Mouse (Mus musculus): Measurements from ENCODE around the gene Nr2c2ap.

The Nr2c2ap gene

DNA sequence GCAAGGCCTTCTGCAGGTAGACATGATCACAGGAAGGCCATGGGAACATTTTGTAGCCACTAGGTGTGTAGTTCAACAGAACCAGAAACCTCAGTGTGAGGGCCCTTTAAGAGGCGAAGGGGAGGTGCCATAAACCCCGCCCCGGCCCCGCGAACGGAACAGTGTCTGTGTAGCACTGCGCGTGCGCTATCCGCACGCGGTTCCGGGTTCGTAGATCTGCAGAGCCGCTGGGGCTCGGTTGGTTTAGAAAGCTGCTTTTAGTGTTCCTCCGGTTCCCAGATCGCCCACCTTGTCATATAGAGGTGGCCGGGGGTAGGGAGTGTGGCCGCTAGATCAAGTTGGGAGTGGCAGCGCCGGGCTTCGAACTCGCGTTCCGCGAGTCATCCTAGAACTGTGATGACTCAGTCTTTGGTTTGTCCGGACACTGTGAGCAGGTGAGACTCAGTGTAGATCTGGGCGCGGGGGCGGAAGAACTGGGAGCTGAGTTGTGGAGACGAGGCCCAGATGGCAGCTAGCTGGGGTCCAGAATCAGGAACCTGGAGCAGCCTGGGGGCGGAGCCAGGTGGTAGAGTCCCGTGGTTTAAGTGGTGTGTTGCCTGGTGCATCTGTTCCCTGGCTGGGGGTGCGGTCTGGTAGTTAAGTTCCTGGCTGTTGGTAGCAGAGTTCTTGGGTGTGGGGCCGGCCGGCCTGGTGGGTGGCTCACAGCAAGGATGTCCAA, at the start of gene Nr2c2ap:
Gene Nr2c2ap (plus strand): TSS at position 168 of the 718 bp plus-strand sequence.
- DNase-seq, result peak; percentile 79

- DNase-seq, result no peak
Measured at GRCm38 (mm10) chr8:70081976-70082375, 49.2 kb upstream of the Nr2c2ap start.

GRCm38 (mm10) chr8:70083285-70083684, 47.8 kb upstream of the Nr2c2ap start, which contains the start of gene Hapln4:
Gene Hapln4 (plus strand): TSS chr8:70083457.
- peak; percentile 68 for DNase-seq

DNA sequence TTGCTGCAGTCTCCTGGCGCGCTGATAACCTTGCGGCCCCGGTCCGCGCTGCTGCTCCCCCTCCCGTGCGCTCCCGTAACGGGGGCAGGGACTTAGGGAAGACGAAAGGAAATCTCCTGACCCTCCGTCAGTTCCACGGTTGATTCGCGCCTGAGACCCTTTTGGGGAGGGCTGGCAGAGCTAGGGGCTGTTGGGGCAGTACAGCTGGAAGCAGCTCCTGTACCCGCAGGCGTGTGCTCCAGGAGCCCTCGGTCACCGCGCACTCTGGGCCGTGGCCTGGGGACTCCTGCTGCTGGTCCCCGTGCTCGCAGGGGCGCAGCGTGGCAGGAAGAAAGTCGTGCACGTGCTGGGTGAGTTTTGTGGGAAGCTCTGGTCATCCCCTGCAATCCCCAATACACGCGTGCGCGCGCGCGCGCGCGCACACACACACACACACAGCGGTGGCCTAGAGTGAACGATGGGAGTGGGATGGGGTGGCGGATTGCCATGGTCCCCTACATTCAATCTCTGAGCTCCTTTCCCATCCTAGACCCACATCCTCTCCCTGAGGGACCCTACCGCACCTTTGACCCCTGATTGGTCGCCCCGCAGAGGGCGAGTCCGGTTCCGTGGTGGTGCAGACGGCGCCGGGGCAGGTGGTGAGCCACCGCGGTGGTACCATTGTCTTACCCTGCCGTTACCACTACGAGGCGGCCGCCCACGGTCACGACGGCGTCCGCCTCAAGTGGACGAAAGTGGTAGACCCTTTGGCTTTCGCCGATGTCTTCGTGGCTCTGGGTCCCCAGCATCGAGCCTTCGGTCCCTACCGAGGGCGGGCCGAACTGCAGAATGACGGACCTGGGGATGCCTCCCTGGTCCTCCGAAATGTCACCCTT, 46.7 kb upstream of the Nr2c2ap start:
- DNase-seq, result no peak

- DNase-seq, result no peak
Measured at GRCm38 (mm10) chr8:70086151-70086550, 45.0 kb upstream of the Nr2c2ap start.

DNA sequence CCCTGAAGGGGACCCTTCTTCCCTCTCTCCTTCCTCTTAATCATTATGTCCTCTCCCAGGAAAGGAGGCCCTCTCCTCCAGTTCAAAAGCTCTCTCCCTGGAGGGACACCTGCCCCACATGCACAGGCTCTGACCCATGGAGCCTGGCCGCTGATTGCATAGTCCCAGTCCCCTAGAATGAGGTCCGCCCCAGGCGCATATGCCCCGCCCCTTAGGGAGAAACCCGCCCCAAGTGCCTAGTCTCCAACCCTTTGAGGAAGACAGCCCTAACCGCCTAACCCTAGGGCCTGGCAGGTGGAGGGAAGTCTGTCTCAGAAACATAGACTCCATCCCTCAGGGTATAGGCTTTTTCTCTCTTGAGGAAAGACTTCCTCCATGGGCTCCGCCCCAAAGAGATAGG, 43.9 kb upstream of the Nr2c2ap start:
- no peak for DNase-seq

GRCm38 (mm10) chr8:70087836-70088650, 43.1 kb upstream of the Nr2c2ap start:
- DNase-seq, result peak; percentile 76

DNA sequence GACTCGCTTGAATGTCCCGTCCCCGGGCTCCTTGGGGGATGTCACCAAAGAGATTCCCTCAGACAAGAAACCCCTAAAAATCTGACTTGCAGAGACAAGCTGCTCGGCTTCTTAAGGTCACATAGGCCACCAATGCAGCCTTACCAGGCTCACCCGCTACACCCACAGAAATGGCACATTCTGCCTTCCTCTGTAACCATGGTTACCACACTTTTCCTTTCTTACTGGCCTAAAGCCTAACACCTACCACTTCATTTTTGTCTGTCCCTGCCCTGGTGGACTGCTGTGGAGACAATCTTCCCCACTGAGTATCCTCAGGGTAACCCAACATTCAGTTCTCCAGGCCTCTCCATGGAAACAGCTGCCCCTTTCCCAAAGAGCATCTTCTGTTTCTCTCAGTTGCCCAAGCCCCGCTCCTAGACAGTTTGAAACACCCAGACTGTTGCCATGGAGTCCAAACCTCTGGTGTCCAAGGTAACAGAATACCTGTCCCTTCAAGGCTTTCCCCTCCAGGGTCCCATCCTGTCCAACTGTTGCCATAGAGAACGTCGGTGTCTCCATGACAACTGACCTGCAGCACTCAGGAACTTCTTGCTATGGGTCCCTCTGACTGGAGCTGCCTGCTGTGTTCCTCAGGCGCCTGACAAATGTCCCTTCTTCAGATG, 41.7 kb upstream of the Nr2c2ap start:
- no peak for DNase-seq

- no peak for DNase-seq
Measured at GRCm38 (mm10) chr8:70092786-70093185, 38.3 kb upstream of the Nr2c2ap start.

DNA sequence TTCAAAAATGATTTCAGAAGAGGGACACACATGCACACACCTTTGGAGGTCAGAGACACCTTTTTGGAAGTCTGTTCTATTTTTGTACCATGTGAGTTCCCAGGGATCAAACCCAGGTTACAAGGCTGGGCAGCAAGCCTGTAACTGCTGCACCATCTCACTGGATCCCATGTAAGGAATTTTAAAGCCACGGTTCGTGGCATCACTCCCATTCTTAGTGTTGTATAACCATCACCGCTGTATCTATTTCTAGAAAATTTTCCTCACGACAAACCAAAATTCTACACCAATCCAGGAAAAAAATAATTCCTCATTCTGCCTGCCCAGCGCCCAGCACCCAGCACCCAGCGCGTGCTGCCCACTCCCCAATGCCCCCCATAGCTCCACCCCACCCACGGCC, 31.9 kb upstream of the Nr2c2ap start:
- DNase-seq, result no peak

DNA sequence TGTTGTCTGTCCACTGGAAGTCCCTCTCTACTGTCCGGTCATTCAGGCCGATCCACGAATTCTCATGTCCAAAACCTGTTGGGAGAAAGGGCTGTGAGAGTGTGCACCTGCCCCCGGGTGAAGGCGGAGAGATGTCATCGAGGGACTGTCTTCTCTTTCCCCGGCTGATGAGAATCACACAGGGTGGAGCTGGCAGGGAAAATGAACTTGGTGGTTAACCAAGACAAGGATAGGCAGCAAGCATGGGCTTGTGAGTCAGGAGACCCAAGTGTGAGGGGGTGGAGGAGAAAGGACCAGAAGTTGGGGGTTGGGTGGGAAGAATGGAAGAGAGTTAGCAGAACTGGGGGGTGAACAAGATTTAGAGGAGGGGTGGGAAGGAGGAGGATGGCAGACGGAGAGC, 30.9 kb upstream of the Nr2c2ap start:
- no peak for DNase-seq

DNA sequence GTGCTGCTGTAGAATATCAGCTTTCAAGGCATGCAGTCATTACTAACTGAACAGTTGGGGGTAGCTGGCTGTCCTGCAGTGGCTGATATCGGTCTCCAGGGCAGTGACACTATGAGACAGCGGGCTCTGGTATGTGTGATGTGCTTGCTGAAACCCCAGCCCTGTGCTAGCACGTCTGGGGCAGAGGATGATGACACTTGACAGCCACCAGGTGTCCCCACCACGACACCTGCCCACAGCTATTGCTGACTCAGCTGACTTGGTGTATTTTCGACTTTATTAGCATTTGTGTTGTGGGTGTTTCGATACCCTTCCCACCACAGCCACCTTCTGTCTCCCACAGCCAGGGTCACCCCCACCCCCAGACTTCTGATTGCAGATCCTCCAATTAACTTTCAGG, 26.6 kb upstream of the Nr2c2ap start:
- DNase-seq, result no peak

DNA sequence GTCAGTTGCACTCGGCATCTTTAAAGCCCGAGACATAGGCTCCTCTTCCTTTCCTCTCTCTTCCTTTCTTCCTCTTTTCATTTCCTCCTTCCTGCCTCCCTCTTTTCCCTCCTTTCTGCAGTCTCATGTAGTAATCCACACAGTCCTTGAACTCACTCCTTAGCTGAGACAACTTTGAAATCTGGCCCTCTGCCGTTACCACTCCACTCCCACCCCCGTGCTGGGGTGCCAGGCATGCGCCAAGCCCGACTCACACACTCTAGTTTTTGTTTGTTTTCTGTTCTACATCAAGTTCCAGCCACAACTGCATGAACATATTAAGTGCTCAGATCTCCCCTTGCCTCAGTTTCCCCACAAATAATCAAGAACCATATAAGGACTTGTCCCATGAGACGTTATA, 26.2 kb upstream of the Nr2c2ap start:
- no peak for DNase-seq

DNA sequence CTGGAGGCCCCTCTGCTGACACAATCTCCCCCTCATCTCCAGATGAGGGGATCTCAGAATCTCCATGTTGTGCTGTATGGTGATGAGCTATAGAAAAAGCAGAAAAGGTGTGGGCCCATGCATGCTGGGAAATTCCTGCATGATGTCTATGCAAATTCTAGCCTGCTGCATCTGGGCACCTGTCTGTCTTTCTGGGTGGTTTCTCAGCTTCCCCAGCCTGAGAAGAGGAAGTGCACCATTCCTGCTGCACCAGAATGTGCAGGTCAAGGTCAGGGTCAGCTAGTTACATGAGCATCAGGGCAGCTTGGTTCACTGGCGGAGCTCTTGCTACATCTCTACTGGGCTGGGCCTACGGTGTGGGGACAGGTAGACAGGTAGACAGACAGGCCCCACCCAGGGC, 20.7 kb upstream of the Nr2c2ap start:
- DNase-seq, result no peak

- DNase-seq, result no peak
Measured at GRCm38 (mm10) chr8:70111192-70111795, 19.8 kb upstream of the Nr2c2ap start.

GRCm38 (mm10) chr8:70112401-70113016, 18.6 kb upstream of the Nr2c2ap start:
- no peak for DNase-seq

DNA sequence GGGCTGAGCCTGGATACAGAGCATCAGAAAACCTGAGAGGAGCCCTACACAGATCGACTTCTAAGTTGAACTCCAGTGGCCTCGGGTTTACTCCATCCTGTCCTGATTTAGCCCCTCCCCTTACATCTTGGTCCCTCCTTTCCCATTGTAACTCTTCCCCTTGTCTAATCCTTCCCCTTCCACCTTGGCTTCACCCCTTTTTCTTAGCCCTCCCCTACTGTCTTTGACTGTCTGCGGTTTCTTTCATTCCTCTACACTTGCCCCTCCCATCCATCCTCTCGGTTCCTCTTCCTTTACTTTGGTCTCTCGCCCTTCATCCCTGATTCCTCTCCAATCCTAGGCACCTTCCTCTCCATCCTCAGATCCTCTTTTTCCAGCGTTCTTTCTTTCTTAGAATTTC, 16.6 kb upstream of the Nr2c2ap start:
- no peak for DNase-seq

DNA sequence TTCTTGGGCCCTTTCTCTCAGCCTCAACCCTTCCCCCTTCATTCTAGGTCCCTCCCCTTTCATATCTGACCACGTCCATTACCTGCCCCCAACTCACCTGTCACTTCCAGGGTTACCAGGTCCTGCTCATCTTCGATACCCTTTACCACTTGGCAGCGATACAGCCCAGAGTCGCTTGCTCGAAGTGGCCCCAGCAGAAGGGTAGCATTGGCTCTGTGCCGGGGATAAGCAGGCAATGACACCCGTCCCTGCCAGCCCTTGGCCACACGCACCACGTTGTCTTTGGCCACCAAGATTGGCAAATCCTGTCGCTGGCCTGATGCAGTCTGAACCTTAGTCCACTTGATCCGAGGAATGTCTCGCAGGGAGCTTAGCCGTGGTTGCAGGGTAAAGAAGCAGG, 16.2 kb upstream of the Nr2c2ap start:
- DNase-seq, result no peak

- no peak for DNase-seq
Measured at GRCm38 (mm10) chr8:70117611-70118010, 13.5 kb upstream of the Nr2c2ap start.

DNA sequence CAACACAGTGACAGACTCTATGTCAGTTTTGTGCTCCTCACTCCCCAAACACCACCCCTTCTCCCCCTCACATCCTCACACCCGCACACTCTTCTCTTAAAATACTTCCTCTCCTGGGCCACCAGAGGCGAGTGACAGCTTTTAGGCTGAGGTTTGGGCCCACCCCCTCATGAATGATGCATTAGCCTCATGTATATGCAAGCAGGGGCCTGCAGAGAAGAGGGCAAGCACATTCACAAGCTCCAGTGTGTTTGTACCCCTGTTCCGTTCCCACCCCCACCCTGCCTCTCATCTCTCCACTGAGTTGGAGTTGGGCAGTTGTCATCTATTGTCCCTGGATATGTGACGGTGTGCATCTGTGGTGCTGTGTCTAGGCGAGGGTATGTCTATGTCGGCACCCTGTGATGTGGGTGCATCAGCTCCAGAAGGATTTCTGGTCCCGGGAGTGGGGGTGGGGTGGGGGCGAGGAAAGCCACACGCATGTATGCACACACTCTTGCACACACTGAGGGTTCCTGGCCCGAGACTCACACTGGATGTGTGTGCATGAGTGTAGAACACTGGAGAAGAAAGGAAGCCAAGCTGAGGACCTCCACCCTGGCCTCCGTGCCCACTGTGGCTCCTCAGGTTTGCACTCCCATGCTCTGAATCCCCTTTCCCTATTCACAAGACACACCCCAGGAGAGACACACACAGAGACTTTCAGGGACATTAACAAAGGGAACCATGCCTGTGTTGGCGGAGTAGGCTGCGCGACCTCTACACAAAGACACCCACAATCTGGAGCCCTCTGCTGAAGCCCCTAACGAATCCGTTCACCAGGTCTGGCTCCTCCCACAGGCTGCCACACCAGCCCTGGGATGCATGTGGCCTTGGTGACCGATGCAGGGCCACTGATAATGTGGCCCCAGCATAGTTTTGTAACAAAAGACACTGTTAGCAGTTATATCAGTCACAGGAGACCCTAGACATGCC, 12.1 kb upstream of the Nr2c2ap start:
- DNase-seq, result peak; percentile 76

- DNase-seq, result peak; percentile 90
Measured at GRCm38 (mm10) chr8:70120667-70121066, 10.5 kb upstream of the Nr2c2ap start, which contains the start of gene Ncan. Gene Ncan (minus strand): TSS chr8:70120873.
